Mouse (Mus musculus) retina, postnatal 7 days (tissue): Measurements from ENCODE around the gene Chaf1a.

Source experiments
- DNase-seq: peaks from one replicate; pipeline ENCODE4 v3.0.0-alpha.2; 2012; ENCODE audit warnings: low read depth, low spot score

Gene Chaf1a

DNA sequence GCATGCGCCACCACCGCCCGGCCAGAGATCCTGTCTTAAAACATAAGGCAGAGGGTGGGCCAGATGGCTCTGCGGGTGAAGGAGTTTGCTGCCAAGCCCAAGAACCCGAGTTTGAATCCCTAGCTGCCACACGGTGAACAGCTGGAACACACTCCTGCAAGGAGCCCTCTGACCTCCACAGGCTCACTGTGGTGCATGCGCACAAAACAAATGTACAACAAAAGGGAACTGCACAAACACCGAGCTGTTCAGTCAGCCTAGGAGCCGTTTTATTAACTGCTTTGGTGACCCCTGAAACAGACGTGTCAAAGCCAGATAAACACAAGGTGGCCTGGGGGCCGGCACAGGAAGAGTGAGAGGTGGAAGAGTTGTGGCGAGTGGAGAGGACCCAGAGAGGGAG lies 79.2 kb downstream of the Chaf1a start:
- DNase-seq: no peak

DNA sequence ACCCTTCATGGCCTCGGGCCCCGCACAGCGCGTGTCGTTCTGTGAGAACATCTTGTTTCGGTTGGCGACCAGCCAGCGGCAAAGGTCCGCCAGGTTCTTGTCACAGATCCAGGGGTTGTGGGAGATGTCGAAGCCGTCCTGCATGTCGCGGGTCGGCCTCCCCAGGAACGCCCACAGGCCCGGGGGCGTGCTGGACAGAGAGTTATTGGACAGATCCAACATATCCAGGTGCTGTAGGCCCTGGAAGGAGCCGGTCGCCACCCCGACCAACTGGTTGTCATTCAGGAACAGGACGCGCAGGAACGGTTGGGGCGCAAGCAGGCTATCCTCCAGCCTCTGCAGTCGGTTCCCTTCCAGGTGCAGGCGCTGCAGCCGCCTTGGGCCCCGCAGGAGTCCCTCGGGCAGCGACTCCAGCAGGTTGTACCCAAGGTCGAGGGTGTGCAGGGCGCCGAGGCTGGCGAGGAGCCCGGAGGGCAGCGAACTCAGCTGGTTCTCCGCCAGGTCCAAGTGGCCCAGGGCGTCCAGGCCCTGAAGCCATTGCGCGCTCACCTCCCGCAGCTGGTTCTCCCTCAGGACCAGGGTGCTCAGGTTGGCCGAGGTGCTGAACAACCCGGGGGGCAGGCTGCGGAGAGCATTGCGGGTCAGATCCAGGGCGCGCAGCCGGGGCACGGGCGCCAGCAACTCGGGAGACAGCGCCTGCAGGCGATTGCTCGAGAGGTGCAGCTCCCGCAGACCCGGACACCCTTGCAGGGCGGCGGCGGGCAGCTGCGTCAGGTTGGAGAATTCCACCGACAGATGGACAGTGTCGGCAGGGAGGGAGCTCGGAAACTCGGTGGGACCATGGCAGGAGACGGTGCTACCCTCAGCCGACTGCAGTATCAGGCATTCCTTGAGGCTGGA lies 80.0 kb downstream of the Chaf1a start:
- no peak for DNase-seq

DNA sequence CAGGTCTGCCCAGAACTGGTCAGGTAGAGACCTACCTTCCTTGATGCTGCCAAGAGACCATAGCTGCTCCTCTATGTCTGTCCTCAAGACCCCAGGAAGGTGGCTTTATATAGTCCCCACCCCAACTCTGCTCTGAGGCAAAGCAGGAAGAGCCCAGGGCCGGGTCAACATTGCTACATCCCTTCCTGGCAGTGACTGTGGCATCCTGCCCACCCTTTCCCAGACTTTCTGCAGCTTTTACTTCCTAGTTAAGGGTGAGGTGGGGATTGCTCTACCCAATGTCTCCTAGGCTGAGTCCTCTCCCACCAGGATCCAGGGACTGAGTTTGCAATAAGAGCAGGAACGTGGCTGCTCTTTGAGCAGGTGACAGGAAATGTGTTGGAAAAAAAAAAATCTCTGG lies 81.6 kb downstream of the Chaf1a start, which contains the start of gene Lrg1:
TSS of gene Lrg1 (minus strand) at position 176 of the 400 bp plus-strand sequence.
- DNase-seq: no peak
